Mouse (Mus musculus): ENCODE data around the gene Npl. TPM values are rescaled to one million over a fixed set of nuclear protein-coding genes. Genes with fewer than 3 reads are reported as not detected.
"Not testable (repeated sequence)": the region's sequence is repeated elsewhere in the genome, so short reads cannot be mapped to it uniquely, and the experiment has no call there.

Npl gene
- polyA plus RNA-seq, 1 experiment = 1.2 TPM

DNA sequence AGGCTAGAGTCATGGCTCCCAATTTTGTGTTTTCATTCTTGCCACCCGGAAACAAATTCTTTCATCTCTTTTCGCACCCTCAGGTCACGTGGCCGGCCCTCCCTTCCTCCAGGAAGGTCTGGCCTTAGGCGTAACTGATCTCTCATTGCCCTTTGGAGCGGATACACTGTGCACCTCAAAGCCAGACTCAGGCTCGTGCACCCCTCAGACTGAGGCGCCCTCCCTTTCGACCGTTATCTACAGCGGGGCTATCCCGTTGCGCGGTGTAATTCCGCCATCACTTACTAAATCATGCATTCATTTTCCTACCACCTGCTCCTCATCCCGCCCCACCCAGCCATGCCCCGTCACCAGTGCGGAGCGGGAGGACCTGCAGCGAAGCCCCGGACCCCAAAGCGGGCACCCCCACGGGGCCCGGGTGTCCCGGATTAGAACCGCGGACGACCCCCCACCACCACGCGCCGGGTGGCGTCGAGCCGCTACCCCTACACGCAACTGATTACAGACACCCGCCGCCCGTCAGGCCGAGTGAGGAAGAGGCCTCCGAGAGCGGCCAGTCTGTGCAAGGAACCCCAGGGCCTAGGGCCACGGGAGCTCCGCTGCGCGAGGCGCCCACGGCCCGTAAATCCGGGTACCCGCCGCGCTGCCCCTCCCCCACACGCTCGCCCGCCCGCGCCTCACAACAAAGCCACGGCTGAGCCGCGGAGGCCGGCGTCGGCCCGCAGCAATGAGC, 62.9 kb downstream of the Npl start:
- peak overlapping the region; percentile 96 for H3K4me3 ChIP-seq (ENCODE audit: insufficient read depth, low read depth, low read length)
- H3K4me1 ChIP-seq (ENCODE audit: control insufficient read depth, insufficient read depth, insufficient read length, low read length) = peaks cover 2% of the 10 kb centered on the region; the same call in 1 of the 2 replicates
- peak overlapping the region; percentile 58; the same call in 1 of the 2 replicates for H3K27ac ChIP-seq (replicated peaks; ENCODE audit: low read depth, low read length)

DNA sequence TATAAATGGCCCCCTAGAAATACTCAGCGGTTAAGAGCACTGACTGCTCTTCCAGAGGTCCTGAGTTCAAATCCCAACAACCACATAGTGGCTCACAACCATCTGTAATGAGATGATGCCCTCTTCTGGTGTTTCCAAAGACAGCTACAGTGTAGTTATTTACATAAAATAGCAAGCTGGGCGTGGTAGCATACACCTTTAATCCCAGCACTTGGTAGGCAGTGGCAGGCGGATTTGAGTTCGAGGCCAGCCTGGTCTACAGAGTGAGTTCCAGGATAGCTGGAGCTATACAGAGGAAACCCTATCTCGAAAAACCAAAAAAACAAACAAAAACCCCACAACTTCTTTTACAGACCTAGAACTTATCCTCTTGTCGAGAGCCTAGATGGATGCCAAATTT, 63.7 kb downstream of the Npl start:
- not testable (repeated sequence) for H3K27ac ChIP-seq (replicated peaks; ENCODE audit: low read depth, low read length); H3K4me1 ChIP-seq (ENCODE audit: control insufficient read depth, insufficient read depth, insufficient read length, low read length)
- H3K4me3 ChIP-seq (ENCODE audit: insufficient read depth, low read depth, low read length) = peak overlapping the region; percentile 96

DNA sequence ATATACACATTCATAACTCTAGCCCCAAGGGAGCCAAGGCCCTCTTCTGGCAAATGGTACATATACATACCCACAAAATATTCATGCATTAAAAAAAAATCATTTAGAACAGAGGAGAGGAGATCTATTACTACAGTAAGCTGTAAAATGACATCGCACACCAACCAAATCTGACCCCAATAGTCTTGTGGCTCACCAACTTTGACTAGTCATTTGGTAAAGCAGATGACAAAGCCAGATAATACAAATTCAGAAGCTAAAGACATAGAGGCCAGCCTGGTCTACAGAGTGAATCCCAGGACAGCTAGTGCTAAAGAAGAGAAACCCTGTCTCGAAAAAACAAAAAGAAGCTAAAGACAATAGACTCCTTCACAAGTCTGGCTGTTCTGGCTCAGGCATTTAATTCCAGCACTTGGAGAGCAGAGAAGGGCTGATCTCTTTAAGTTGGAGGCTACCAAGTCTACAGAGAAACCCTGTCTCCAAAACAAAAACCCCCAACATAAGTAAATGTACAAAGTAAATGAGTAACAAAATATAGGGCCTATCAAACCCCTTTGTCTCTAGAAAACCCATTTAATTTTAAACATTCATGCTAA, 64.5 kb downstream of the Npl start:
- peaks cover 2% of the 10 kb centered on the region; the same call in 1 of the 2 replicates for H3K4me1 ChIP-seq (ENCODE audit: control insufficient read depth, insufficient read depth, insufficient read length, low read length)
- H3K27ac ChIP-seq (replicated peaks; ENCODE audit: low read depth, low read length) = no peak overlapping the region
- H3K4me3 ChIP-seq (ENCODE audit: insufficient read depth, low read depth, low read length) = 0 out of 2 replicates have a peak overlapping the region, but pooled peaks have one; percentile 2

DNA sequence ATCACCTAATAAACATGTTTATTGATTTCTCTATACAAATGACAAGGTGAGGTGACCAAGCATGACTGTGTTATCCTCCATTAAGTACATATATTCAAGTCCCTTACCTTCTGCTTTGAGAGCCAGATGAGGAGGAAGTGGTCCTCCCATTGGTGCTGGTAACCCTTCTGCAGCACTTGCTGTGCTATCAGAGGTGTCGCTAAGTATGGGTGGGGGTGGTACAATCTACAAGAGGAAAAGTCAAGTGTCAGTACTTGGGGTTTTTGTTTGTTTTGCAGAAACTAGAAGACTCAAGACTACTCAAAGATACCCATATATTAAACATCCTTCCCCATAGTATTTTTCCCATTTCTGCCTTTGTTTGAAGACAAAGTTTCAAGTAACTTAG, 68.8 kb downstream of the Npl start:
- H3K4me3 ChIP-seq (ENCODE audit: insufficient read depth, low read depth, low read length) = no peak overlapping the region
- no peak overlapping the region for H3K27ac ChIP-seq (replicated peaks; ENCODE audit: low read depth, low read length)
- H3K4me1 ChIP-seq (ENCODE audit: control insufficient read depth, insufficient read depth, insufficient read length, low read length) = peaks cover 2% of the 10 kb centered on the region; the same call in 1 of the 2 replicates

DNA sequence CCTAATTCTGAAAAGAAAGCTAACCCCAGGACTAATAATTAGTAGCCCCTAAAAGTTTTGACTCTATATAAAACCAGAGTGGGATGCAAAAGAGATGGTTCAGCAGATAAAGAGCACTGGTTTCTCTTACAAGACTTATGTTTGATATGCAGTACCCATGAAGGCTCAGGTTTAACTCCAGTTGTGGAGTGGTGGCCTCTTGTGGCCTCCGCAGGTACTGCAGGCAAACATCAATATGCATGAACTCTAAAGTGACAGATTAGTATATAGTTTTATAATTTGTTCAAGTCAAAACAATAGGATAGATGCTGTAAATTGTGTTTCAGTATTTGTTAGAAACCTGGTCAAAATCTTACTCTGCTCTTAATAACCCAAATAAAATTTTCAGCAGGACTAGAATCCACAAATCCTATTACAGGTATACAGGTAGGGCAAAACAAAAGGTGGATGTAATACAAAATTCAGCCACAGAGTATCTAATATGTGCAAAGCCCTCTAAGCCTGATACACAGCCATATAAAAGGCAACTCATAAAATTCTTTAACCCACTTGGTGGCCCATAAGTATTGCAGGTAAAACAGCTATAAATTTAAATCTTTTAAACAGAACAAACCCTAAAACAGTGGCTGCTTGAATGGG, 69.3 kb downstream of the Npl start:
- no peak overlapping the region for H3K27ac ChIP-seq (replicated peaks; ENCODE audit: low read depth, low read length)
- no peak overlapping the region for H3K4me3 ChIP-seq (ENCODE audit: insufficient read depth, low read depth, low read length)
- H3K4me1 ChIP-seq (ENCODE audit: control insufficient read depth, insufficient read depth, insufficient read length, low read length) = peaks cover 2% of the 10 kb centered on the region; the same call in 1 of the 2 replicates

DNA sequence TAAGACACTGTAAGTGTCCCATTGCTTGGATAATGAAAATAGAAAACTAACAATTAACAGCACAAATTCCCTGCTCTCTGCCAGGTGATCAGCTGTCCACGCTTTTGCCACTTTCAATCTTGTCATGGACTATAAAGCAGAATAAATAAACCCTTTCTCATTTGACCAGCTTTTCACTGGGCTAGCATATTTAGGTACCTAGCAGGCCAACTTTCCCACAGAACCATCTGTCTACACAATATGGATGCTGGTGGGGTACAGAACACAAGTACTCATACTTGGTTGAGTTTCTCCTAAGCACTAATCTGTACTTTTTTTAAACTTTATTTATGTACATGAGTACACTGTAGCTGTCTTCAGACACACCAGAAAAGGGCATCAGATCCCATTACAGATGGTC, 70.5 kb downstream of the Npl start:
- Histone ChIP-seq H3K4me1 (ENCODE audit: control insufficient read depth, insufficient read depth, insufficient read length, low read length) (no peaks in the 10 kb centered on the region), H3K27ac (replicated peaks; ENCODE audit: low read depth, low read length) (no peak overlapping the region), H3K4me3 (ENCODE audit: insufficient read depth, low read depth, low read length) (no peak overlapping the region)

DNA sequence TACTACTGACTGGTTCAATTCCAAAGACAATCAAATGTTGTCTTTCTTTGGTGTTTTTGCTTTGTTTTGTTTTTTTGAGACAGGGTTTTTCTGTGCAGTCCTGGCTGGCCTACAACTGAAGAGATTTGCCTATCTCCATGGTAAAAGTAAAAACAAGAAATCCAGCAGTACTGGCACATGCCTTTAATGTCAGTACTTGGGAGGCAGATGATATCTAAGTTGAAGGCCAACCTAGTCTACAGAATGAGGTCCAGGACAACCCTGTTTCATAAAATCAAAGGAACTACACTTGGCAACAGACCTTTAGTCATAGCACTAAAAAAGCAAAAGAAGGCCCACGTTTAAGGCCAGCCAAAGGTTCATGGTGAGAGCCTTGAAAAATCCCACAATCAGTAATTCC, 88.0 kb downstream of the Npl start:
- Histone ChIP-seq H3K4me3 (ENCODE audit: insufficient read depth, low read depth, low read length) (no peak overlapping the region), H3K4me1 (ENCODE audit: control insufficient read depth, insufficient read depth, insufficient read length, low read length) (no peaks in the 10 kb centered on the region), H3K27ac (replicated peaks; ENCODE audit: low read depth, low read length) (no peak overlapping the region)

DNA sequence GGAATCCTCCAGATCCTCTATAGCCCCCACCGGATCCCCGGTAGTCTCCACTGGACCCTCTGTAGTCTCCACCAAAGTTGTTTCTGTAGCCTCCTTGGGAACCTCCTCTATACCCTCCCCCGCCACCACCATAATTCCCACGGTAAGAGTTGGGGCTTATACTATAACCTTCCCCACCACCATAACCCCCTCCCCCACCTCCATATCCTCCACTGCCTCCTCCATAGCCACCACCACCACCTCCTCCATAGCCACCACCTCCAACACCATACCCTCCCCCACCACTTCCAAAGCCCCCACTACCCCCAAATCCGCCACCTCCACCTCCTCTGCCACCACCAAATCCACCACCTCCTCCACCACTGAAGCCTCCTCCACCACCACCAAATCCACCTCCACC, 93.7 kb downstream of the Npl start:
- H3K4me1 ChIP-seq (ENCODE audit: control insufficient read depth, insufficient read depth, insufficient read length, low read length) = no peaks in the 10 kb centered on the region
- H3K27ac ChIP-seq (replicated peaks; ENCODE audit: low read depth, low read length) = no peak overlapping the region
- no peak overlapping the region for H3K4me3 ChIP-seq (ENCODE audit: insufficient read depth, low read depth, low read length)

DNA sequence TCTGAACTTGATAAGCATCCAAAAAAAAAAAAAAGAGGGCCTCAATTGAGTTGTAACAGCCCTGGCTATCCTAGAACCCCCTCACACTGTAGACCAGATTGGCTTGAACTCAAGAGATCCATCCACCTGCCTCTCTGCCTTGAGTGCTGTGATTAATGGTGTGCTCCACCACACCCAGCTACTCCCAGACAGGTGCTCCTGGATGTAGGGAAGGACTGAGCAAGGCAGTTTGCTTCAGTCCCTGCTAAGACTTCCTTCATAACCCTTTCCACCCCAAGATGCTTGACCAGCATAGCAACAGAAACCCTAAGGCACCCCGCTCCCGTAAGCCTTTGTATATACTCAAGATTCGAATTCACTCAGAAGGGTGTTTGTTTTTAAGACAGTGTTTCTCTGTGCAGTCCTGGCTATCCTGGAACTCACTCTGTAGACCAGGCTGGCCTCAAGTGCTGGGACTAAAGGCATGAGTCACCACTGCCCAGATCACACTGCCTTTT, 96.7 kb downstream of the Npl start:
- no peak overlapping the region for H3K4me3 ChIP-seq (ENCODE audit: insufficient read depth, low read depth, low read length)
- no peak overlapping the region for H3K27ac ChIP-seq (replicated peaks; ENCODE audit: low read depth, low read length)
- H3K4me1 ChIP-seq (ENCODE audit: control insufficient read depth, insufficient read depth, insufficient read length, low read length) = no peaks in the 10 kb centered on the region

Other genes starting within 250 kb of the Npl start
- 47.1 and 62.0 TPM in 2 replicates for gene Lamc1, start 217.3 kb downstream of the Npl start, polyA plus RNA-seq (2012; ENCODE audit: insufficient read depth, insufficient read length, missing spikeins)
- not detected in 2 replicates for gene Shcbp1l, start 124.9 kb downstream of the Npl start, polyA plus RNA-seq (2012; ENCODE audit: insufficient read depth, insufficient read length, missing spikeins)
- gene Dhx9, start 62.4 kb downstream of the Npl start, polyA plus RNA-seq (2012; ENCODE audit: insufficient read depth, insufficient read length, missing spikeins) = 32.7 and 34.6 TPM in 2 replicates
- gene Rgs8, start 103.0 kb upstream of the Npl start, polyA plus RNA-seq (2012; ENCODE audit: insufficient read depth, insufficient read length, missing spikeins) = not detected in 2 replicates
- 0.44 TPM in 1 of 2 replicates, not detected in the other for gene Rgs16, start 190.3 kb upstream of the Npl start, polyA plus RNA-seq (2012; ENCODE audit: insufficient read depth, insufficient read length, missing spikeins)
- gene Rnasel, start 199.4 kb upstream of the Npl start, polyA plus RNA-seq (2012; ENCODE audit: insufficient read depth, insufficient read length, missing spikeins) = 2.6 and 3.6 TPM in 2 replicates

Data from brown adipose tissue, adult 24 weeks (tissue).